Mouse (Mus musculus) common myeloid progenitor, adult 5-6 weeks (primary cell): ENCODE results near the gene Tspan9. TPM values are rescaled to one million over a fixed set of nuclear protein-coding genes. Genes with fewer than 3 reads are reported as not detected.

Experiments used
- ATAC-seq: replicated peaks from 2 replicates; pipeline ENCODE4 v1.8.0; 2016; ENCODE audit warnings: low read depth, mild to moderate bottlenecking, moderate TSS enrichment, inconsistent platforms; ENCODE audit not compliant: poor library complexity, severe bottlenecking
- total RNA-seq: library from RNA; stranded (forward); fragments of 200-1000, 187-1606 nt; gene quantifications from 2 replicates; pipeline ENCODE4 v1.2.3, GENCODE M21; 2017

Gene Tspan9
- total RNA-seq, 1 experiment from 2014 or later: 0.69 TPM

DNA sequence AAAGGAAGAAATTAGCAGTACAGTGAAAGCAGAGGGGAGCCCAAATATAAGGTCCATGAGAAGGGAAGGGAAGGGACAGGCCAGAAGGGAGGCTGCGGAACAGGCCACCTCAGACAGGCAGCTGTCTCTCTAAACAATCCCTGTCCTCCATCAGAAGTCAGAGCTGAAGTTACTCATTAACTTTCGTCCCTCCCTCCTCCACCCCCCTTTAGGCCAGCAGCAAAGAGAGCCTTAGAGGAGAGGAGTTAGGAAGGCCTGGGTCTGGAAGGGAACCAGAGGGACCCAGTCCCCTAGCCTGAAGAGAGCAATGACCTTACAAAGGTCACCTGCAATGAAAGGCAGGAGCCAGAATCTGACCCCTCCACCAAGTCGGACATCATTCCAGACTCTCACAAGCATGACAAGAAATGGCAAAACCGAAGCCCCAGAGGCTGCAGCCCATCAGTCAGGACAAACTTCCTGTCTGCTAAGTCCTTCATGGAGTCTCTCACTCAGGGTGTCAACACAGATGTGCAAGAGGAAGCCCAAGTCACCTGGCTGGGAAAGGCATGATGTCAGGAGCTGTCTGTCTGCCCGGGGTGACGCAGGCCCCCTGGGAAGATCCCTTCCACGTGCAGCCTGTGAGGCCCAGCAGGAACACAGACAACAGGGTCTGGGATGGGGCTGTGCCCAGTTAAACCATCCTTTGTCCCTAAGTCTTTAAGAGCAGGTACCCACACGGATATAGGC, 9.0 kb downstream of the Tspan9 start:
- 0 out of 2 replicates have a peak, but pooled peaks have one; percentile 6 for ATAC-seq

DNA sequence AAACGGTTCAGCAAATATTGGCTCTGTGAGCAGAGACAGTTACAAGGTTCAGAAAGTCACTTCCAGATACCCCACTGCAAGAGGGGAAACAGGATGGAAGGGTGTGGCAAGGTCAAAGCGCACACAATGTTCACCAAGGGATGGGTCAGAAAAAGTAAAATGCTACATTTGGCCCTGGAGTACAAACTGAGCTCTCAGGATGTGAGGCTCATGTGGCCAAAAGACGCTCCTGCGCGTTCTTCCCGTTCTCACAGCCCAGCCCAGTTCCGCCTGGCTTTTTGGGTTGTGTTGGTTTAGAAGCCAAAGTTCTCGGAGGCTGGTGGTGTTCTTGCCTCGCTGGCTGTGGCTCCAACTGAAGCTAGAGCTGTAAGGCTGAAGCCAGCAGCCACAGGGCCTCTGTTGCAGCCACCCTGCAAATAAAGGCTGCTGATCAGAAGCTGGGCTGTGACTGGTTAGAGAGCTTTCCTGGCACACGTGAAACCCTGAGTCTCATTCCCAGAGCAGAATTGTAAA, 9.7 kb downstream of the Tspan9 start:
- ATAC-seq: no peak

DNA sequence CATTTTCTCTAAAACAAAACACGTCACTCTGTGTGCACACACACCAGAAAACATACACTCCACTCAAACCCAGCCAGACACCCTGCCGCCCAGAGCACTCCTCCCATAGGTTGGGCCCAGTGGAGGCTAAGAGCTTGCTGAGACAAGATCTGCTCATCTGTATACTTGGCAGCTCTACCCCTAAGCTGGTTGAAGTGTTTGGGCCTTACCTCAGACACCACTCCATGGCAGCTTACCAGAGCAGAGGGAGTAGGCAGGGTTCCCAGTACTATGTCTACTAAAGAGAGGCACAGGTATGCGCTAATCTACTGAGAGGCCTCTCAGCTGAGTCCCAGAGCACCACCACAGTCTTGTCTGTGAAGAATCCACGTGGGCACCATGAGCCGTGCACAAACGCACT, 10.8 kb downstream of the Tspan9 start:
- no peak for ATAC-seq

DNA sequence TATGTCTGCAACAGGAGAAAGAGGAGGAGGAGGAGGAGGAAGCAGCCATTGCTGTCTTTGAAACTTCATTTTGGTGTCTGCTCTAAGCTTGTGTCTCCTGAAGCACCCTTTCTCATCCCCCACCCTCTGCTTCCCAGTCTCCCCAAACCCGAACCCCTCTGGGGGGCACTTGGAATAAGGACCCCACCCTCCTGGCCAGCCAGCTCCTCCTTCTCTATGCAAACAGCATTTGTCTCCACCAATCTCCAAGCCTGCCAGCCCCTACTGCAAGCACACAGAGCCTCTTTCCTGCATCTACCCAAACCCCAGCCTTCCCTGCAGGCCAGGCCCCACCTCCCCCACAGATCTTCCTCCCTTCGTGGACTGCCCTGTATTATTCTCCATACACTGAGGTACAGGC, 12.0 kb downstream of the Tspan9 start:
- ATAC-seq: no peak

DNA sequence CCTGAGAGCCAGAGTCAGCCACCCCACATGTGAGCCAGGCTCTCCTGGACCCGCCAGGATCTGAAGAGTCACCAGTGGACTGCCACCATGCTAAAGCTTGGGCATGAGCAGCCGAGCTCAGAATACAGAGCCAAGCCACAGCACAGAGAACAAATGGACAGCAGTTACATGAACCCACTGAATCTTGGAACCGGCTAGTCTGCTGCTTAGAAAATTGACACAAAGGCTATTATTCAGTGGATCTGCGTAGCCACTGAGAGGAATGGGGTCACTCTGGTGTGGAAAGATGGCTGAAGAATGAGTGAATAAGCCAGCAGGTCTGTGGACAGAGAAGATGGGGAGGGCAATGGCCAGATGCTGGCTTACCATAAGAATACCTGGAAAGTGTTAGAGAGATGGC, 12.7 kb downstream of the Tspan9 start:
- no peak for ATAC-seq

DNA sequence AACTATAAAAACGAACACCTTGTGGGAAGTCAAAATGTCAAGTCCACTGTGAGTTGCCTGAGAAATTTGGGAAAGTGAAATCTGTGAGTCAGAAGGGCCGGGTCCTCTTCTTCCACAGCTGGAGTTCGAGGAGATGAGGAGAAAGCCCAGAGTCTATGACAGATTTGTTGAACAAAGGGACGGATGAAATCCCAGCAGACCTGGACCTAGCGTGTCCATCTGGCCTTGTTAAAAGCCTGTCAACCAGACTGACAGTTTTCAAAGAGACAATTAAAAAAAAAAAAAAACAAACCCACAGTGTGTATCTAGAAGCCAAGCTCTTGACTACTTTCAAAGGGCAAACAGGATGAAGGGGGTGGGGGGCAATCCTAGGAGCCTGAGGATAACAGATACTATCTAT, 14.0 kb downstream of the Tspan9 start:
- no peak for ATAC-seq

DNA sequence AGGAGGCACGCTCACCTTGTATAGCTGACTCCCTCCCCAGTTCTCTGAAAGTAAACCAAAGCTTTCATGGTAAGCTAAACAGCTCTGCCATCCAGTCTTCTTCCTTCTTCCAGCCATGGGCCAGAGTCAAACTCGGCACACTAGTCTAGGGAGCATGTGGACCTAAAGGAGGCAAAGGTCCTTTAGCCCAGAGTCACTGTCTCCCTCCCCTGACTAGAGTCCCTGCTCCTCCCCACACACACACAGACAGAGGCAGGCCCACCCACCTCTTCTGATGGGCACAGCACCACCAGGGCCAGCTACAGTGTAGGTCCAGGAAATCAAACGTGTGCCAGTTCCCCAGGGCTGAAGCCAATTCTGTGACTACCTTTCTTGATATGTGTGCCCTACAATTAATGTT, 16.1 kb downstream of the Tspan9 start:
- ATAC-seq: no peak

DNA sequence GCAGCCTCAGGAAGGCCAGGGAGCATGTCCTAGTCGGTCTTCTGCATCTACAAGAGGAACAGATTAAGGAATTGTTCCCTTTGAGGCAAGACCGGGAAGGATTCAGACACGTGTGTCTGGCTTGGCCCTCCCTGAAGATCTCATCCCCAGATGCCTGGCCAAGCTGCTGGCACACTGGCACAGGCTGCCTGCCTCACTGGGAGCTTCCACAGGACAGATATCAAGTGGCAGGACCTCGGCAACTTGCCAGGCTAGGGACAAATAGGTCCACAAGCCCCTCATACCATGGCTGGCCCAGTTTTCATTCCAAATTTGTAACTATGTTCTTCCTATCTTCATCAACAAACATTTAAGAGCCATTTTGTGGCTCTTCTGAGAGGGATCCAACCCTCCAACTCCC, 16.5 kb downstream of the Tspan9 start:
- no peak for ATAC-seq

DNA sequence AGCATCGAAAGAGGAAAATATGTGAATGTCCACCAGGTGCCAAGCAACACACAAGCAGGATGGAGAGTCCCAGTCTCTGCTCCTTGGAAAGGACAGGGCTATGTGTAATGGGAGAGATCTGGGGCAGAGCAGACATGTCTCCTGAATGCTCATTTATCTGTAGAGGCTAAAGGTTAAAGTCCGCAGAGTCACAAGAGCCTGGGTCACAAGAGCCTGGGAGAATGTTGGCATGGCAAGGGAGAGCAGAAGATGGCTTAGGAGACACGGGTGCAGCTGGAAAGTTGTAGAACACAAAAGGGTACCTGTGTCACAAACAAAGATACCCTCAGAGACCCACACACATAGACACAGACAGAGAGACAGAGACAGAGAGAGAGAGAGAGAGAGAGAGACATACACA, 17.9 kb downstream of the Tspan9 start:
- no peak for ATAC-seq

DNA sequence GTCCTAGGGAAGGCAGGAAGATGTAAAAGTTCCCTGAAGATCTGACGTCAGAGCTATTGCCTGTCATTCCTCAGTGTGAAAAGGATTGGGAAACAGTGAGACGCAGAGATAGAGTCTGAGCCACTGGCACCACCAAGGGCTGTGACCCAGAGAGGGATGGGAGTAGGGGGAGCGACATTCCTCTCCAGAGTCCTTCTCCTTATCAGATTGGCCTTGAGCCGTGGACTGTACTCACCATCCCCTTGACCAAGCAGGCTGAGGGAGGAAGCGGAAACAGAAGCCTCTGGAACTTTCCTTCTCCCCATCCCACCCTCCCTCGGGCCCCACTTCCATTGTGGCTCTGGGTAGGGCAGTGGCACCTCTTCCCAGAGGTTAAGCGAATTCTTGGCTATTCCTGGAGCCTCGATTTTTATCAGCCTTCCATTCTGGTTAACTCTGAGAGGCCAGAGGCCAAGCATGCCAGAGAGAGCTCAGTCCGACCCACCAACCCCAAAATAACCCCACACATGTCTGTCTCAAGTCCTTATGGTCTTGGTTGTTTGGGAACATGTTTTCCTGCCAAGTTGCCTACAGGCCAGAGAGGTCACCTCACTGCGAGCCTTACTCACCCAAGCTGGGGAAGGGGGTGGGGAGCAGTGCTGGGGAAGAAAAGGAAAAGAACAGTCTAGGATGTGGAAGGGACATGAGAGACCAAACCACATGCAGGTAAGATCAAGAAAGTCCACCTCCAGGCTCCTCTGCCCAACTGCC, 19.0 kb downstream of the Tspan9 start:
- no peak for ATAC-seq

DNA sequence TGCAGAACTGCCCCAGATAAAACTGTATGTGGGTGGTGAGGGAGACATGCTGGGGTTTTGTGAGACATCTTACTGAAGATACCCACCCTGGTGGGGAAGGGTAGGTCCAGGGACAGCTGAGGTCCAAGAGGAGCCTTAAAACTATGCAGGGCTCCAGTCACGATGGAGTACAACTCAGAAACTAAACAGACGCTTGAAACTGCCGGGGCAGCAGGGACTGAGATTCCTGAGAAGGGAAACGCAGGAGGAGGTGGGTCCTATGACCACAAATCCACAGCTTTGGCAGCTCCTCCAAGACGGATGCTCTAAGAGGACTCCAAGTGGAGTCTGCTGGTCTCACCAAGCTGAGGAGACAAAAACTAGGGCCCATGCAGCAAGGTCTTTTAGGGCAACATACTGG, 21.3 kb downstream of the Tspan9 start:
- no peak for ATAC-seq

DNA sequence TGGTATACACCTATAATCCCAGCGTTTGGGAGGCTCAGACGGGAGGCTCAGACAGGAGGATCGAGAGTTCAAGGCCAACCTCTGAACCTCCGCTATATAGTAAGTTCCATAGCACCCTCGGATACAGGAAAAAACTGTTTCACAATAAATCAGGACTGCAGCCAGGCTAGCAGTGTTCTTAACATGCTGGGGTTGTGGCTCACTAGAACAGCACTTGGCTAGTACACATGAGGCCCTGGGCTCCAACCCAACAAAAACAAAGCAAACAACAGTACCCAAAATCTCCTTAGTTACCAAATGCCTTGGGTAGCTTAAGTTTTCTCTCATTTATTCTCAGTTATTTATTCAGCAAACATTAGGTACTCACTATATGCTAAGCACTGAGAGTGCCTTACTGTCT, 21.7 kb downstream of the Tspan9 start:
- ATAC-seq: no peak

DNA sequence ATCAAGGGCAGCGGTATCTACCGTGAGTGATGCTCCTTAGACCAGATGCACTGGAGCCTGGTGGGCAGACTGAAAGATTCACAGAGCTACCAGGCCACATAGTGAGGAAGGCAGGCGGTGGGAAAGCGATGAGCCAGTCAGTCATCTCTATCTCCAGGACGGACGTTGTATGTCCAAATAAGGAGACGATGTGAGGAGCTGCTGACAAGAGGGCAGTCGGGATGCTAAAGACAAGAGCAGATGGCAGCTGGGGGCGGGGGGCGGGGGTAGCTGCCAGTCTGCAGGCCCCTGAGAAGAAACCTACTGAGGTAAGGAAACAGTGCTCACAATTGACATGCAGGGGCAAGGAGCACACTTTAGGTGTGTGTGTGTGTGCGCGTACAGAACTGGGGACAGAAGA, 22.6 kb downstream of the Tspan9 start:
- ATAC-seq: no peak

DNA sequence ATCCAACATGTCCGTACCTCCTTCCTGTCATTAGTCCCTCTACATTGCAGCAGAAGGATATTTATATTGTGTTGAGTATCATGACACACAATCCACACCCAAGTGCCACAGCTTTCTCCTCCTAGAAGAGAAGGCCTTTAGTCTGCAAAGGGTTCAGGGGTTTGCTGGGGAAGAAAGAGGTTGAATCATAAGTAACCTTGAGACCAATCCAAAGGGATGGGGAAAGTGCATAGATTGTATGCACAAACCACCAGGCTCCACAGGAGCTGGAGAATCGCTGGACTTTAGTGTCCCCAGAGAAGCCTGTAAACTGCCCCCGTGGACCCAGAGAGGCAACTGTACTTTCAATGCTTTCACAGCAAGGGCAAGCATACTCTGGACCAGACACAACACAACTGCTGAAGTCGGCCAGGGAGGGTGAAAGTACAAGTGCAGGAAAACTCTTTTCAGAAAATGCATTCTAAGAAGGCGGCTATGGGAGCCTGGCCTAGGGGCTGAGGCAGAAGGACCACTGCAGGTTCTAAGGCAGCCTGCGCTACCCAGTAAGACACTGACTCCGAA, 24.6 kb downstream of the Tspan9 start:
- ATAC-seq: no peak

DNA sequence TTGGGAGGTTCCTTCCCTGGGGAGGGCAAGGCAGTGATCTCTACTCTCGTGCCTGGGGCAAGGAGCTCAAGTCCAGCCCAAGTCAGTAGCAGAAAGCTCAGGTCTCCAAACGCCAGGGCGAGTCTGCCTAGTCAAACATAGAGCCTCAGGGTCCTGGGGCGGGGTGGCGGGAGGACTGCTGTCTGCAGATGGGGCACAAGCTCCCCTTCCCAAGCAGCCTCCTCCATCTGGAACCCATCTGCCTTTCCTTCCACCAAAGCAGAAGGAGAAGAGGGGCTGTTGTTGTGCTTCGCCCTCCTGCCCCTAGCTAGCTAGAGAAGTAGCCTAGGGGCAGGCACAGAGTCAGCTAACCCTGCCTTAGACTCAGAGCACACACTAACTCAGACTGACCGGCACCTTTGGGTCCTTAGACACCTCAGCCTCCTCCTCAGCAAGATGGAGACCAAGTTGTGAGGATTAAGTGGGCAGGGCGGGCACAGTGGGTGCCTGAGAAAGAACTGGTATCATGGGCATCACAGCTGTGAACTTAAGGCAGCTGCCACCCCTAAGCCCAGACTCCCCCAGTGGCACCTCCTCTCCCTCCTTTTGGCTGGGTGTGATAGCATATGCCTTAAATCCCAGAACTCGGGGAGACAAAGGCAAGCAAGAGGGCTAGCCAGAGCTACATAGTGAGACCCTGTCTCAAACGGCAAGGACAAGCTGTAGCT, 26.4 kb downstream of the Tspan9 start:
- ATAC-seq: no peak

DNA sequence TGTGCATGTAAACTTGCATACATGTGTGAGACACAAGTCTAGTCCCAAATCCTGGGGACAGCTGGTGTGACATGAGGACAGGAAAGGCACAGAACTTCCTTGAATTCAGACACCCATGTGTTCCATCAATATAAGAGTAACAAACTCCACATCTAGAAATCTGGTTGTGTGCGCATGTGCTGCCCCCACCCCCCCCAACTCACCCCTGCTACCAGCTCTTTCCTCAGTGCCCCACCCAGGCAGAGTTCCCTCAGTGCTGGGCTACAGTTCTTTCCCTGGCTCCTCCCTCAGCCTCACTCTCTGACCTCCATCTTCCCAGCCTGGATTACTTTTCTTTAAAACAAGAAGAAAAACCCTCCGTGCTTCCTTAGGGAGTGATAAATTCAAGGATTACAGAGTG, 27.1 kb downstream of the Tspan9 start:
- no peak for ATAC-seq

DNA sequence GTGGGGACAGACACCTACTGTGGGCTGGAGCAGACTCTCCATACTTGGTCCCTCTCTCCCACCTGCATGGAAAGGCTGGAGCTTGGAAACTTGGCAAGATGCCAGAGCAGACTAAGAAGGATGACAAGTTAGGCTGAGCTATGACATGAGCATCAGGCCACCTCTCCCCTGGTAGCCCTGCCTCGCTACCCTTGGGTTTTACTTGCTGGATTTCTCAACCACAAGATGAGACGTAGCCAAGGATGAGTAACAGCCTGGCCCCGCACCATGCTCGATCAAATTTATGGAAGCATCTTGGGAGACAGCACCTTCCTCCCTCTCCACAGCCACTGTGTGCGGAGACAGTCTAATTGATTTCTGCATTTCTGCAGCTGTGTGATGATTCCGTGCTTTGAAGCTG, 28.3 kb downstream of the Tspan9 start:
- no peak for ATAC-seq

DNA sequence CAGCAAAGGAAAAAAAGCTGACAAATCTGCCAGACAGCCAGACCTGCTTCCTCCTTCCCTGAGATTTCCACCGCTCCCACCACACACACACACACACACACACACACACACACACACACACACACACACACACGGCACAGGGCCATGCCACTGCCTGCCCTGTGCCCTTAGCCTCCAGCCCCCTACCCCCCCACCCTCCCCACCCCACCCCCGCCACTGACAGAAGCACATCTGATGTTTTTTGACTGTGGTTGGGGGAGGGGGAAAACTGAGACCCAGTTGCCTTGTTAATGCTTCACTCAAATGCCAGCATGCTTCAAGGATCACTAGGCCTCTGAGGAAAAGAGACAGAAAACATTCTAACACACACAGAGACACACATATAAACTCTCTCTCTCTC, 30.8 kb downstream of the Tspan9 start:
- no peak for ATAC-seq

DNA sequence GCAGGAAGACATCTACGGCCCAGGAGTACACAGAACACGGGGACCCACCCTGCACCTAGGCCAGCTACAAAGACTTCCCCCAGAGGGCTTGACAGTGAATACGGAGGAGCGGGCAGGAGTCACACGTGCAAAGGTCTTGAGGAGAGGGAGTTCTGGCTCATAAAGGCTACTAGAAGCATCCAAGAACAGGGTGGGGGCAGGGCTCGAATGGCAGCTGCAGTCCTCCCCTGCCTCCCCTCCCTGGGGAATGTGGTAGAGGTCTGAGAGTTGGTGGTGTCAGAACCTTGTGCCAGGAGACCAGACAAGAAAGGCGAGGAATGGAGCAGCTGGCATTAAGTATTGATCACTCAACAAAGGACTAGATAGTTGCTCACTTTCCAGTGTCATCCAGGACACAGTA, 31.6 kb downstream of the Tspan9 start:
- no peak for ATAC-seq

DNA sequence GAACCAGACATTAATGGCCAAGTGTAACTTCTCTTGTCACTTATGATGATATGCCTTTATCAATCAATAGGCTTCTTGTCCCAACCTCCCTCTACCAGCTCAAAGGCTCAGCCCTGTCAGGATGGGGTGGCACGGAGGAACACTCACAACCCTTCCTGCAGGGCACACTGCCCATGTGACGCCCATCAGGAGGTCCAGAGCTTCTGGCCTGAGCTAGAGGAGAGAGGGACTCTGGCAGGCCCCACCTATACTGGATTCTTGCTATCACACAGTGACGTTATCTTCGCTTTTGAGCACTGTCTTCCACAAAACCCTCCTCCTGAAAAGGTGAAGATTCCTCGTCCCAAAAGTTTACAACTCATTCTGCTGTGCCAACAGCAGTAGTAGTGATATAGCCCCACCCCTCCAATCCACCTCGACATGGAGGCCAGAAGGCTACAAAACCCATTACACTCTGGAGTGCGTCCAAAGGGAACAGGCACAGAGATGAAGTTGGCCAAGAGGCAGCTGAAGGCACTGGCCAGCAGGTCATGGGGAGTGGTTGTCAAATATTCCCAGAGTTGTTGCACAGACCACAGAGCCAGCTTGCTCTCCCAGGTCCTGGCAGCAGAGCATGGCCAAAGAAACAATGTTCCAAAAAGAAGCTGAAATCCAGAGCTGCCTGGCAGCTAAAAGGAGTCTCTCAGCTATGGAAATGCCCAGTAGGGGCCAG, 34.9 kb downstream of the Tspan9 start:
- no peak for ATAC-seq
